Mouse (Mus musculus): Measurements from ENCODE around the gene Chchd5.

- TF ChIP-seq CTCF (conservative IDR thresholded peaks at IDR 0.05; ENCODE audit: low read length) (no peak), POU5F1 (IDR thresholded peaks at IDR 0.05; ENCODE audit: borderline replicate concordance, low read length) (no peak)
Observed at GRCm38 (mm10) chr2:129129987-129130545, 566 bp downstream of the Chchd5 start.
